Mouse (Mus musculus) C2C12 (cell line): ENCODE measurements around the gene Gde1.

ENCODE experiments used
- CTCF ChIP-seq: IDR thresholded peaks from one replicate; pipeline ENCODE4 v1.5.1; 2011; ENCODE audit not compliant: control insufficient read depth, insufficient read depth, insufficient read length
- MAX ChIP-seq: IDR thresholded peaks from one replicate; pipeline ENCODE4 v1.6.1; 2011; ENCODE audit warnings: mild to moderate bottlenecking, control low read depth

- no peak for TF ChIP-seq MAX
- TF ChIP-seq CTCF, result no peak
Measured at GRCm38 (mm10) chr7:118714873-118715272, 9.3 kb upstream of the Gde1 start.
